Mouse (Mus musculus) midbrain, embryonic 10.5 days (tissue): ENCODE measurements at regions not wholly inside any gene's neighbourhood (a gene's known extent, or its start where the extent isn't known, plus 50 kb on each side); places are given as distances from the start of the nearest gene placed in this dataset.

Experiments
- DNase-seq: peaks from one replicate; pipeline ENCODE4 v3.0.0-alpha.2; 2017; ENCODE audit warnings: low spot score
- H3K27ac ChIP-seq: fragments of 300-500 bp; sonication (generic); replicated peaks from 2 replicates; pipeline ENCODE4 v1.5.1; 2016; ENCODE audit warnings: mild to moderate bottlenecking
- H3K27me3 ChIP-seq: fragments of 300-500 bp; sonication (generic); 2 replicates; pipeline ENCODE4 v1.6.1; 2016; ENCODE audit warnings: low read depth, mild to moderate bottlenecking; ENCODE audit not compliant: poor library complexity, severe bottlenecking
- H3K36me3 ChIP-seq: fragments of 300-500 bp; sonication (generic); 2 replicates; pipeline ENCODE4 v1.6.1; 2016; ENCODE audit warnings: mild to moderate bottlenecking, moderate library complexity
- H3K4me1 ChIP-seq: fragments of 300-500 bp; sonication (generic); 2 replicates; pipeline ENCODE4 v1.6.1; 2016
- H3K4me3 ChIP-seq: fragments of 300-500 bp; sonication (generic); 2 replicates; pipeline ENCODE4 v1.5.1; 2016; ENCODE audit warnings: mild to moderate bottlenecking, moderate library complexity
- H3K9me3 ChIP-seq: fragments of 300-500 bp; sonication (generic); replicated peaks from 2 replicates; pipeline ENCODE4 v1.6.1; 2016; ENCODE audit warnings: mild to moderate bottlenecking
- WGBS: fragments of 180-500 bp; shearing (Covaris S2); methylation state at CpG from one replicate; pipeline ENCODE4 v1.1.7; 2016; 5-methylcytosine and 5-hydroxymethylcytosine counted together

DNA sequence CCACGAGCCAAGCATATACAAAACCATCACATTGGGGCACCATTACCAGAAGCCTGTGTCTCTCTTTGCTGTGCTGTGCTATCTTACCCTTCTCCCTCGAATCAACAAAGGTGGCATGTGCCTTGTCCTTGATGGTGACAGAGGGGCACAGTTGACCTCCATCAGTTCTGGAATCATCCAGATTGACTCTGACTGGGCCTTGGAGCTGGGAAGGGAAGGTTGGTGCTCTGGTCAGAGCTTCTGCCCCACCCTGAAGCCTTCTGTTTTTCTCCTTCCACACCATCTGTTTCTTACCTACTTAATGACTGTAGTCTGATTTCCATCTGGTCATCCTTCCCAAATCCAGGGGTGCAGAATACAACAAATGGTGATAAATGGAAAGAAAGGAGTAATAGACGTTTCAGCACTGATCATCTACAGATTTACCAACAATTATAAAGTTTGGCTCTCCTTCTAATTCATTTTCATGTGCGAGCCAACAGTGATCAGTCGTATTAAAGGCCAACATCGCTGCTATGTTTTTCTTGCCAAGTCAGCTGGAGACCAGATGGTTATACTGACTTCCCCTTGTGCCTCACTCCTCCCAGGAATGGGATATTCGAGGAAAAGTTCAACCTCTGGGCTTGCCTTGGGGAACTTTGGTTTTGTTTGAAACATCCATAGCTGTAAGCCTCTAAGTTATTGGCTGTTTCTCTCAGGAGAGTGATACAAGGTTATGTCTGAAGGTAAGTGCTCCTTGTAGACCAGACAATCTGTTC, 55.1 kb upstream of the Kcnj15 start:
- DNase-seq: no peak
- Histone ChIP-seq H3K27ac (no peak overlapping the region), H3K4me1 (no peaks in the 10 kb centered on the region), H3K36me3 (no peaks in the 10 kb centered on the region), H3K4me3 (no peak overlapping the region), H3K9me3 (no peaks in the 10 kb centered on the region), H3K27me3 (no peaks in the 10 kb centered on the region)
- 78% methylated on average over 7 of the region's 7 CpGs for WGBS

DNA sequence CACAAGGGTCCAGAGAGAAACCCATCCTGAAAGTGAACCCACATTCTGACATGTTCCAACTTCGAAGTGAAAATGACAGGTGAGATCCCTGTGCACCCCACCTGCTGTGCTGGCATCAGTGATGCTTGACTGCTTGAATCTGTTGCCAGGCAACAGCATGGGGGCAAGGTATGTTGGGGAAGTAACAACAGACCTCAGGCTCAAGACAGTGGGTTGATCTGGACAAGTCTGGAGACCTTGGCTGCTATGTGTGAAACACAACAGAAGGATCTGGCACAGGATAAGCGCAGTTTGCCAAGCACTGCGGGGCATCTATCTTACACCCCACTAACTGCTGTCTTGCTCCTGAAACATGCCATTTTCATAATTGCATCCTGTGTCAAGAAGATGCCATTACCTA, 54.3 kb upstream of the Kcnj15 start:
- Histone ChIP-seq H3K4me1 (no peaks in the 10 kb centered on the region), H3K27ac (no peak overlapping the region), H3K9me3 (no peaks in the 10 kb centered on the region), H3K27me3 (no peaks in the 10 kb centered on the region), H3K36me3 (no peaks in the 10 kb centered on the region), H3K4me3 (no peak overlapping the region)
- no peak for DNase-seq
- 90% methylated on average over 3 of the region's 3 CpGs for WGBS

DNA sequence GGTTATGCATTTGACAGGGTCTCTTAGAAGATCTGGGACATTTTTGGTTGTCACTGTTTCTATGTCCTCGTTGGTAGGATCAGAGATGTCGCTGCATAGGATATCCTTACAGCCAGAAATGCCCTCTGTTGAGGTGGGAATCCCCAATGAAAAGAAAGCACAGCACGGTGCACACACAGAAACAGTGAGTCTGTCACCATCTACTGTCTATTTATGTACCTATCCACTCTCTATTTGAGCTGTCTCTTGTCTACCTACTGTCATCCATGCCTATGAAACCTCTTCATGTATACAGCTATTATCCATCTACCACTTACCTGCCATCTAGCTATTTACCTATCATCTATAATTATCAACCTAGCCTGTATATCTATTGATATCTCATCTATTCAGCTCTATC, 53.6 kb upstream of the Kcnj15 start:
- Histone ChIP-seq H3K36me3 (no peaks in the 10 kb centered on the region), H3K4me1 (no peaks in the 10 kb centered on the region), H3K4me3 (no peak overlapping the region), H3K27me3 (no peaks in the 10 kb centered on the region), H3K27ac (no peak overlapping the region), H3K9me3 (no peaks in the 10 kb centered on the region)
- WGBS: 89% methylated on average over 3 of the region's 3 CpGs
- no peak for DNase-seq

DNA sequence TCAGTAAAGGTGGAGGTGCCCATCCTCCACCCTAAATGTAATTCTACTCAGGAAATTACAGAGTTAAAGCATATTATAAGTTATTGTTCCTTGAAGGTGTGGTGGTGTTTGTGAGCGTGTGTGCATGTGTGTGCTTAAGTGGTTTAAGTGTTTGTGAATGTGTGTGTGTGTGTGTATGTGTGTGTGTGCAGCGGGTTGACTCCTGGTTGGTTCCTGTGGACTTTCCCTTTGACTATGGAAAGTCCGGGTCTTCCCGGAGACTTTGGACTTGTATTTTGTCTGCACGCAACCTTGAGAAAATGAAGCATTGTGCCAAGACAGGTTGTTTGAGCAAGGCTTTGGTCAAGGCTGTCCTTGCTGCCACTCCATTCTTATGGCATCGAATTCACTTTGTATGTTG, 52.9 kb upstream of the Kcnj15 start:
- no peaks in the 10 kb centered on the region for H3K4me1 ChIP-seq
- H3K4me3 ChIP-seq: no peak overlapping the region
- no peak overlapping the region for H3K27ac ChIP-seq
- DNase-seq: no peak
- H3K36me3 ChIP-seq: no peaks in the 10 kb centered on the region
- H3K27me3 ChIP-seq: no peaks in the 10 kb centered on the region
- no peaks in the 10 kb centered on the region for H3K9me3 ChIP-seq
- 92% methylated on average over 6 of the region's 6 CpGs for WGBS

DNA sequence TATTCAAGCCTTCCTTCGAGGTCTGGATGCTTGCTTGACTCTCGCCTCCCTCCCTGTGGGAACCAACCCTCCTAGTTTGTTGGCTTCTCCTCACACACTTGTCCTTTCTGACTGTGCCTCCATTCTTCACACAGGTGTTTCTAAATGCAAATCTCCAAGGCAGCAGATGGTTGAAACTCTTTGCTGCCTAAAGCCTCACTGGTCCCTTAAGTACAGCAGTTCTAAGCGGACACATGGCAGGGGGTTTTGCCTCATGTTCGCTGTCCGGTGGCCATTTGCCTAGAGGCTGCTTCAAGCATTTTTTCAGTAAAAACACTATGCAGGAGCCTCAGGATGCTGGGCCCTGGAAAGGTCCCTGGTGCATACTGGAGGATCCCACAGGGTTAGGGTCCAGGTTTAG, 50.9 kb upstream of the Kcnj15 start:
- no peak for DNase-seq
- Histone ChIP-seq H3K4me3 (no peak overlapping the region), H3K27ac (no peak overlapping the region), H3K36me3 (no peaks in the 10 kb centered on the region), H3K4me1 (no peaks in the 10 kb centered on the region), H3K9me3 (no peaks in the 10 kb centered on the region), H3K27me3 (no peaks in the 10 kb centered on the region)
- 92% methylated on average over 5 of the region's 5 CpGs for WGBS

DNA sequence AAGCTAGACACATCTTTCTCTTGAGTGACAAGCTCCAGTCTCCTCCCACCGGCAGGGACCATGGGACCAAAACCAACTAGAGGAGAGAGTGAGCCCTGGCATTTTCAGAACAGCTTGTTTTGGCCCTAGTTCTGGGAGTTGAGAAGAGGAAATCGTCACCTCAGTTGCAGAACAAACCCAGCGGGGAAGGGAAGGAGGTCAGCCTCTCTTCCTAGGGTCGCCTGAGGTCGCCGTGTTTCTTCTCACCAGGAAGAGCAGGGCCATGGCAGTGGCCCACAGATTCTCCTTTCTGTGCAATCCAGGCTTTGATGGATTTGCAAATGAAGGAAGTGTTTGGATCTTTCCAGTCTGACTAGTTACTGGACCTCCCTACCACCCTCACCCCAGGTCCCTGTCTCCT, 49.8 kb upstream of the Kcnj15 start:
- WGBS: 78% methylated on average over 6 of the region's 6 CpGs
- Histone ChIP-seq H3K27ac (no peak overlapping the region), H3K36me3 (no peaks in the 10 kb centered on the region), H3K4me3 (no peak overlapping the region), H3K27me3 (no peaks in the 10 kb centered on the region), H3K4me1 (no peaks in the 10 kb centered on the region), H3K9me3 (no peaks in the 10 kb centered on the region)
- DNase-seq: no peak
